Mouse (Mus musculus): ENCODE data around the gene Lyst.

DNA sequence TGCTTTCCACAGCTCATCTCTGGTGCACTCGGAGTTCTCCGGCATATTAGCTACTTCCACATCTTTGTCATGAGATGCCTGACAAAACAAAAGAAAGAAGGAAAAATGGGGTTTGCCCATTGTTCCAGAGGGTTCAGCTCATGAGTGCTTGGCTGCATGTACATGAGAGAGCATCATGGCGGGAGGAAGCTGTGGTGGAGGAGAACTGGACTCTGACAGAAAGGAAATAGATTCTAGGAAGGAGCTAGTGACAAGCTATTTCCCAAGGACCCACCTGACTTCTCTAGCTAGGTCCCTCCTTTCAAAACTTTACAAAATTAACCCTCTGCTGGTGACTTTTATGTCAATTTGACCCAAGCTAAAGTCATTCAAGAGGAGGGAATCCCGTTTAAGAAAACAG is 42.3 kb upstream of the Lyst start:
- no peak for TF ChIP-seq CTCF (IDR thresholded peaks at IDR 0.05; ENCODE audit: control insufficient read depth, insufficient read depth, insufficient read length)
- no peak for TF ChIP-seq MYOG (IDR thresholded peaks at IDR 0.05; ENCODE audit: control insufficient read depth, extremely low read depth, insufficient read length)
- no peak for TF ChIP-seq CEBPB (IDR thresholded peaks at IDR 0.05; ENCODE audit: low read depth)
- TF ChIP-seq USF1 (IDR thresholded peaks at IDR 0.05; ENCODE audit: low read depth): no peak
- TF ChIP-seq FOSL1 (IDR thresholded peaks at IDR 0.05; ENCODE audit: insufficient read depth, low read length, poor library complexity, severe bottlenecking): no peak
- no peak for TF ChIP-seq MYOD1 (IDR thresholded peaks at IDR 0.05; ENCODE audit: control insufficient read depth, insufficient read length, low read depth)
- TF ChIP-seq MAX (IDR thresholded peaks at IDR 0.05): no peak

All from C2C12 (cell line).